ENCODE assay signal across 7 mouse cellular contexts in the genomic region with DNA sequence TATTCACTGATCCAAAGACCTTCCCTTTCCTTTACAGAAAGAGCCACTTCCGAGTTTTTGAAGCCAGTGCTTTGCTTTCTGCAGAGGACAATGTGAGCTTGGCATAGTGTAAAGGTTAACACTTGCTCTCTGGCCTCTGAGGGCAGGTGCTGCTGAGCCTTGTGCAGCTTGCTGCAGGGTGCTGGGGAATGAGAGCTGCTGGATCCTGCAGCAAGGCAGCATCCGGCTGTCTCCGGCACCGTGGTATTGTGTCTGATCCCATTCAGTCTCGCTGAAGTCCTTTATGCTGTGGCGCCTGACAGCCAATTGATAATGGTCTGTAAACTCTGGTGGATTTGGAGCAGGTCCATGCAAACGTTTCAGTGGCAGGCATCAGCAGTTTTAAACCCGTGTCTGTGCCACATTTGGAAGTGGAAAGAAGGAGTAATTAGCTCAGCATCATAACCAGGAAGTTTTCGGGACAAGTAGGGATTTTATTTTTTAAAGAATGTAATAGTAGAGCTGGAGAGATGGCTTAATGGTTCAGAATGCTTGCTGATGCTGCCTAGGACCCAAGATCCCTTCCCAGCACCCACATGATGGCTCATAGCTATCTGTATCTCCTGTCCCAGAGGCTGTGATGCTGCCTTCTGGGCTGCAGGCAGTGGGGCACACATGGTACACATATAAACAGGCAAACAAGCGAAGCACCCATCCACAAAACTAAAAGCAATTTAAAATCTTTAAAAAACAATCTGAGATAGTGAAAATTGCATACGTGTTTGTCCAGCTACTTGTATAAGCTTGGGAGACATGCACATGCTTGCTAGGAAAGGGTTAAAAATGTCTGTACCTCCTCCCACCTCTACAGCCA.
A peak's percentile ranks its signal among the peaks of the same experiment; 100 is the strongest.
DNase-seq lines count a peak whose midpoint lies in the region; ATAC-seq and TF ChIP-seq lines count a peak whose summit lies in the region.

No protein-coding gene starts in this region.

- no peaks in the 10 kb centered on the region for H3K27me3 ChIP-seq in ES-Bruce4 (ENCODE audit: control insufficient read depth, insufficient read depth, low read length, poor library complexity, severe bottlenecking)
- peaks cover 4% of the 10 kb centered on the region for H3K27me3 ChIP-seq in hindbrain, embryonic 15.5 days
- no peaks in the 10 kb centered on the region for H3K27me3 ChIP-seq in liver, embryonic 12.5 days (replicated peaks)
- no peaks in the 10 kb centered on the region for H3K27me3 ChIP-seq in stomach, embryonic 16.5 days (ENCODE audit: control insufficient read depth, insufficient read depth, low read length)

- TF ChIP-seq EP300 in ES-Bruce4 (IDR thresholded peaks at IDR 0.05; ENCODE audit: insufficient read depth, low read depth, low read length): peak; percentile 83; the same call in 1 of the 2 replicates

- peak overlapping the region; percentile 35; the same call in 1 of the 2 replicates for H3K4me3 ChIP-seq in ES-Bruce4 (ENCODE audit: low read depth, low read length)
- H3K4me3 ChIP-seq in brown adipose tissue, adult 24 weeks (ENCODE audit: insufficient read depth, low read depth, low read length): no peak overlapping the region
- peak overlapping the region; percentile 13 for H3K4me3 ChIP-seq in hindbrain, embryonic 15.5 days
- H3K4me3 ChIP-seq in liver, embryonic 12.5 days: no peak overlapping the region
- H3K4me3 ChIP-seq in stomach, embryonic 16.5 days (replicated peaks; ENCODE audit: low read length): peak overlapping the region; percentile 32

- TF ChIP-seq CTCF in ES-Bruce4 (IDR thresholded peaks at IDR 0.05; ENCODE audit: low read depth, low read length): no peak

- ATAC-seq in hindbrain, embryonic 15.5 days (ENCODE audit: low FRiP score, low read depth): peak; percentile 69; the same call in 1 of the 2 replicates
- no peak for ATAC-seq in liver, embryonic 12.5 days
- ATAC-seq in stomach, embryonic 16.5 days (ENCODE audit: insufficient read depth, low FRiP score): peak; percentile 26; the same call in 1 of the 2 replicates

- H3K9ac ChIP-seq in ES-Bruce4 (ENCODE audit: low read depth, poor library complexity, severe bottlenecking): 0 out of 2 replicates have a peak overlapping the region, but pooled peaks have one; percentile 7
- no peak overlapping the region for H3K9ac ChIP-seq in hindbrain, embryonic 15.5 days
- H3K9ac ChIP-seq in liver, embryonic 12.5 days: no peak overlapping the region
- H3K9ac ChIP-seq in stomach, embryonic 16.5 days (ENCODE audit: low read length): peak overlapping the region; percentile 29; the same call in 1 of the 2 replicates

- peaks cover 20% of the 10 kb centered on the region for H3K36me3 ChIP-seq in ES-Bruce4 (ENCODE audit: control insufficient read depth, insufficient read depth, low read length, poor library complexity, severe bottlenecking)
- no peaks in the 10 kb centered on the region for H3K36me3 ChIP-seq in hindbrain, embryonic 15.5 days
- H3K36me3 ChIP-seq in liver, embryonic 12.5 days: no peaks in the 10 kb centered on the region
- H3K36me3 ChIP-seq in stomach, embryonic 16.5 days (ENCODE audit: control insufficient read depth, insufficient read depth, low read length): no peaks in the 10 kb centered on the region

- H3K4me1 ChIP-seq in ES-Bruce4 (ENCODE audit: control insufficient read depth, insufficient read depth, low read length): peaks cover 4% of the 10 kb centered on the region
- peaks cover 17% of the 10 kb centered on the region for H3K4me1 ChIP-seq in brown adipose tissue, adult 24 weeks (ENCODE audit: control insufficient read depth, insufficient read depth, insufficient read length, low read length)
- H3K4me1 ChIP-seq in hindbrain, embryonic 15.5 days (replicated peaks): peaks cover 26% of the 10 kb centered on the region
- no peaks in the 10 kb centered on the region for H3K4me1 ChIP-seq in liver, embryonic 12.5 days
- H3K4me1 ChIP-seq in stomach, embryonic 16.5 days (ENCODE audit: control insufficient read depth, insufficient read depth, low read length): peaks cover 18% of the 10 kb centered on the region

- WGBS in hindbrain, embryonic 15.5 days: 12% methylated on average over 11 of the region's 11 CpGs
- WGBS in liver, embryonic 12.5 days (ENCODE audit: insufficient replicate concordance): 30% methylated on average over 11 of the region's 11 CpGs
- 19% methylated on average over 11 of the region's 11 CpGs for WGBS in stomach, embryonic 16.5 days

- H3K27ac ChIP-seq in ES-Bruce4 (ENCODE audit: insufficient read depth, low read length): peak overlapping the region; percentile 74
- 0 out of 2 replicates have a peak overlapping the region, but pooled peaks have one; percentile 4 for H3K27ac ChIP-seq in brown adipose tissue, adult 24 weeks (replicated peaks; ENCODE audit: low read depth, low read length)
- no peak overlapping the region for H3K27ac ChIP-seq in hindbrain, embryonic 15.5 days (replicated peaks)
- H3K27ac ChIP-seq in liver, embryonic 12.5 days: no peak overlapping the region
- H3K27ac ChIP-seq in stomach, embryonic 16.5 days (ENCODE audit: low read length): peak overlapping the region; percentile 92

- H3K9me3 ChIP-seq in ES-Bruce4 (replicated peaks; ENCODE audit: control insufficient read depth, insufficient read depth, low read length, poor library complexity, severe bottlenecking): peaks cover 14% of the 10 kb centered on the region
- H3K9me3 ChIP-seq in hindbrain, embryonic 15.5 days: no peaks in the 10 kb centered on the region
- no peaks in the 10 kb centered on the region for H3K9me3 ChIP-seq in liver, embryonic 12.5 days (replicated peaks)
- H3K9me3 ChIP-seq in stomach, embryonic 16.5 days (replicated peaks; ENCODE audit: control insufficient read depth, low read length): no peaks in the 10 kb centered on the region

- DNase-seq in urinary bladder, adult 2 months (ENCODE audit: low spot score): no peak
- DNase-seq in urinary bladder, postnatal 25 days (ENCODE audit: low spot score): no peak

- peak overlapping the region; percentile 47 for H3K4me2 ChIP-seq in hindbrain, embryonic 15.5 days
- peak overlapping the region; percentile 27 for H3K4me2 ChIP-seq in liver, embryonic 12.5 days
- peak overlapping the region; percentile 53 for H3K4me2 ChIP-seq in stomach, embryonic 16.5 days (ENCODE audit: low read depth, low read length)

- TF ChIP-seq POLR2A in ES-Bruce4 (IDR thresholded peaks at IDR 0.05; ENCODE audit: insufficient read depth, low read length): no peak

Comparison
In these comparisons a context has a peak if more than half of its experiments do, and no peak if none do; other contexts are left out.
1. H3K27ac ChIP-seq: peak in ES-Bruce4 (single experiment), brown adipose tissue, adult 24 weeks (single experiment) and stomach, embryonic 16.5 days (single experiment); none in hindbrain, embryonic 15.5 days (single experiment) and liver, embryonic 12.5 days (single experiment).
2. H3K4me3 ChIP-seq: peak in ES-Bruce4 (single experiment), hindbrain, embryonic 15.5 days (single experiment) and stomach, embryonic 16.5 days (single experiment); none in brown adipose tissue, adult 24 weeks (single experiment) and liver, embryonic 12.5 days (single experiment).
3. H3K9ac ChIP-seq: peak in ES-Bruce4 (single experiment) and stomach, embryonic 16.5 days (single experiment); none in hindbrain, embryonic 15.5 days (single experiment) and liver, embryonic 12.5 days (single experiment).
4. Peak in every context shown above with its lines, with median percentiles within 50 percentile points of each other: H3K4me2 ChIP-seq.